ENCODE assay signal across 1 mouse cellular context in the genomic region with DNA sequence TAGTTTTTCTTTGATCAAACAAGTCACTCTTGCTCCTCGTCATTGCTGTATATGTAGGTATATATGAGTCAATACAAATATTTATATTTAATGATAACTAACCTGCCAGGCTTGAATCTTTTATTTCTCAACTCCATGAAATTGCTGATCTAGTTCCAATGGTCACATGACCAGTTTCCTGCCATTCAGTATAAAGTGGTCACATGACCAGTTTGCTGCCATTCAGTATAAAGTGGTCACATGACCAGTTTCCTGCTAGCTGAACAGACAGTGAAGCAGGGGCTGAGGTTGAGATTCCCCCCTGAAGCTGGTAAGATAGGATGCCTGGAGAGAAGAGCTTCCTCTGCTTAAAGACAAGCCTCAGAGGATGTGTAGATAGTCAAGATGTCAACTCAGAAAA.
TF ChIP-seq lines count a peak whose summit lies in the region.

No protein-coding gene starts in this region.

TF ChIP-seq in CH12.LX, 34 proteins besides CTCF, POLR2A, EP300 and RAD21 (continued from another document):
- TF ChIP-seq MAZ (IDR thresholded peaks at IDR 0.05; ENCODE audit: low read depth, low read length) (no peak), ETS1 (conservative IDR thresholded peaks at IDR 0.05; ENCODE audit: low read depth, low read length) (no peak), SMC3 (IDR thresholded peaks at IDR 0.05; ENCODE audit: low read depth, low read length) (no peak), ZMIZ1 (IDR thresholded peaks at IDR 0.05; ENCODE audit: low read depth, low read length) (no peak), BHLHE40 (IDR thresholded peaks at IDR 0.05; ENCODE audit: low read depth, low read length) (0 out of 2 replicates have a peak, but pooled peaks have one; percentile 23), HCFC1 (IDR thresholded peaks at IDR 0.05; ENCODE audit: low read depth, low read length) (no peak), ELF1 (IDR thresholded peaks at IDR 0.05; ENCODE audit: low read depth, low read length) (no peak), PAX5 (IDR thresholded peaks at IDR 0.05; ENCODE audit: low read length) (no peak), JUN (IDR thresholded peaks at IDR 0.05; ENCODE audit: insufficient read depth, low read depth, low read length) (no peak), USF1 (IDR thresholded peaks at IDR 0.05; ENCODE audit: low read depth, low read length) (peak; percentile 38)
